Mouse (Mus musculus) midbrain, embryonic 16.5 days (tissue): ENCODE data around the gene Rbfox2. TPM values are rescaled to one million over a fixed set of nuclear protein-coding genes. Genes with fewer than 3 reads are reported as not detected.

Experiments used
- ATAC-seq: fragments of 200-750 bp; cut with Nextera tagmentation; 2 replicates; pipeline ENCODE4 v1.8.0; 2017; ENCODE audit warnings: moderate TSS enrichment
- H3K27ac ChIP-seq: fragments of 300-500 bp; sonication (generic); 2 replicates; pipeline ENCODE4 v1.5.1; 2014; ENCODE audit warnings: mild to moderate bottlenecking, low read length, mixed read lengths
- H3K27me3 ChIP-seq: fragments of 300-500 bp; sonication (generic); 2 replicates; pipeline ENCODE4 v1.6.1; 2014; ENCODE audit warnings: low read depth, low read length, mixed read lengths; ENCODE audit not compliant: control insufficient read depth, insufficient read depth
- H3K36me3 ChIP-seq: fragments of 300-500 bp; sonication (generic); 2 replicates; pipeline ENCODE4 v1.6.1; 2014; ENCODE audit warnings: mild to moderate bottlenecking, low read length, moderate library complexity, mixed read lengths; ENCODE audit not compliant: control insufficient read depth, insufficient read depth
- H3K4me1 ChIP-seq: fragments of 300-500 bp; sonication (generic); 2 replicates; pipeline ENCODE4 v1.6.1; 2014; ENCODE audit warnings: mild to moderate bottlenecking, low read length, mixed read lengths; ENCODE audit not compliant: control insufficient read depth, insufficient read depth
- H3K4me2 ChIP-seq: fragments of 300-500 bp; sonication (generic); 2 replicates; pipeline ENCODE4 v1.6.1; 2014; ENCODE audit warnings: mild to moderate bottlenecking, low read length, mixed read lengths
- H3K4me3 ChIP-seq: fragments of 300-500 bp; sonication (generic); 2 replicates; pipeline ENCODE4 v1.5.1; 2014; ENCODE audit warnings: low read depth, mild to moderate bottlenecking, low read length, moderate library complexity, mixed read lengths
- H3K9ac ChIP-seq: fragments of 300-500 bp; sonication (generic); 2 replicates; pipeline ENCODE4 v1.6.1; 2014; ENCODE audit warnings: low read depth, low read length, mixed read lengths
- H3K9me3 ChIP-seq: fragments of 300-500 bp; sonication (generic); replicated peaks from 2 replicates; pipeline ENCODE4 v1.6.1; 2014; ENCODE audit warnings: mild to moderate bottlenecking, low read length, mixed read lengths; ENCODE audit not compliant: control insufficient read depth, poor library complexity, severe bottlenecking
- WGBS: fragments of 180-500 bp; shearing (Covaris S2); extraction: QIAGEN DNeasy Blood & Tissue Kit; methylation state at CpG from one replicate; pipeline ENCODE4 v1.1.7; 2014; 5-methylcytosine and 5-hydroxymethylcytosine counted together
- polyA plus RNA-seq: library from polyadenylated mRNA; unstranded; fragments of >200 nt; fragmentation: Nextera tagmentation; extraction: Ambion mirVana; gene quantifications from 2 replicates; pipeline ENCODE4 v1.2.1, GENCODE M21; 2015

Rbfox2 gene
- polyA plus RNA-seq, result 165 and 177 TPM in 2 replicates

GRCm38 (mm10) chr15:77306547-77307261, at the start of gene Rbfox2:
Gene Rbfox2, minus strand, starts transcription at chr15:77307004.
- peak; percentile 95 for ATAC-seq
- Histone ChIP-seq H3K4me3 (peak within 1 kb of the TSS; percentile 92), H3K9me3 (no peaks in the 10 kb centered on the region), H3K27ac (peak within 1 kb of the TSS; percentile 99), H3K4me1 (peaks cover 25% of the 10 kb centered on the region), H3K9ac (peak within 1 kb of the TSS; percentile 92), H3K27me3 (no peaks in the 10 kb centered on the region), H3K4me2 (peak within 1 kb of the TSS; percentile 90), H3K36me3 (no peaks in the 10 kb centered on the region)
- WGBS, result under 1% methylated on average over 67 of the region's 90 CpGs

GRCm38 (mm10) chr15:77356248-77356810, 49.5 kb upstream of the Rbfox2 start:
- Histone ChIP-seq H3K9ac (peak overlapping the region; percentile 42; the same call in 1 of the 2 replicates), H3K4me3 (0 out of 2 replicates have a peak overlapping the region, but pooled peaks have one; percentile 5), H3K4me1 (peaks cover 37% of the 10 kb centered on the region), H3K9me3 (no peaks in the 10 kb centered on the region), H3K27me3 (no peaks in the 10 kb centered on the region), H3K27ac (peak overlapping the region; percentile 39; the same call in 1 of the 2 replicates), H3K4me2 (peak overlapping the region; percentile 32), H3K36me3 (no peaks in the 10 kb centered on the region)
- peak; percentile 49; the same call in 1 of the 2 replicates for ATAC-seq
- WGBS, result 6% methylated on average over 11 of the region's 11 CpGs

- no peak overlapping the region for H3K9ac ChIP-seq
These were observed 48.2 kb upstream of the Rbfox2 start for GRCm38 (mm10) chr15:77354848-77355551.

GRCm38 (mm10) chr15:77354496-77354847, 47.7 kb upstream of the Rbfox2 start:
- ATAC-seq, result no peak
- 56% methylated on average over 4 of the region's 4 CpGs for WGBS
- Histone ChIP-seq H3K4me2 (no peak overlapping the region), H3K36me3 (no peaks in the 10 kb centered on the region), H3K9ac (no peak overlapping the region), H3K27ac (no peak overlapping the region), H3K9me3 (no peaks in the 10 kb centered on the region), H3K4me1 (peaks cover 37% of the 10 kb centered on the region), H3K27me3 (no peaks in the 10 kb centered on the region), H3K4me3 (no peak overlapping the region)

More at GRCm38 (mm10) chr15:77354848-77355551, 48.2 kb upstream of the Rbfox2 start:
- Histone ChIP-seq H3K4me2 (no peak overlapping the region), H3K27ac (peak overlapping the region; percentile 48), H3K9me3 (no peaks in the 10 kb centered on the region), H3K36me3 (no peaks in the 10 kb centered on the region), H3K27me3 (no peaks in the 10 kb centered on the region), H3K4me1 (peaks cover 37% of the 10 kb centered on the region), H3K4me3 (no peak overlapping the region)
- WGBS, result 42% methylated on average over 6 of the region's 6 CpGs
- no peak for ATAC-seq

GRCm38 (mm10) chr15:77353764-77354163, 47.0 kb upstream of the Rbfox2 start:
- no peak overlapping the region for H3K4me3 ChIP-seq
- no peaks in the 10 kb centered on the region for H3K36me3 ChIP-seq
- no peaks in the 10 kb centered on the region for H3K9me3 ChIP-seq
- H3K27ac ChIP-seq, result no peak overlapping the region
- H3K9ac ChIP-seq, result no peak overlapping the region
- H3K27me3 ChIP-seq, result no peaks in the 10 kb centered on the region
- H3K4me1 ChIP-seq, result peaks cover 34% of the 10 kb centered on the region
- H3K4me2 ChIP-seq, result no peak overlapping the region
- no peak for ATAC-seq
- 40% methylated on average over 4 of the region's 4 CpGs for WGBS

GRCm38 (mm10) chr15:77352863-77353262, 46.1 kb upstream of the Rbfox2 start:
- Histone ChIP-seq H3K4me2 (no peak overlapping the region), H3K27me3 (no peaks in the 10 kb centered on the region), H3K36me3 (no peaks in the 10 kb centered on the region), H3K27ac (no peak overlapping the region), H3K4me1 (peaks cover 34% of the 10 kb centered on the region), H3K4me3 (no peak overlapping the region), H3K9me3 (no peaks in the 10 kb centered on the region), H3K9ac (no peak overlapping the region)
- WGBS, result 63% methylated on average over 7 of the region's 7 CpGs
- no peak for ATAC-seq

GRCm38 (mm10) chr15:77350117-77350516, 43.3 kb upstream of the Rbfox2 start:
- Histone ChIP-seq H3K4me2 (no peak overlapping the region), H3K27me3 (no peaks in the 10 kb centered on the region), H3K4me1 (peaks cover 17% of the 10 kb centered on the region), H3K27ac (no peak overlapping the region), H3K9ac (no peak overlapping the region), H3K4me3 (no peak overlapping the region), H3K9me3 (no peaks in the 10 kb centered on the region), H3K36me3 (no peaks in the 10 kb centered on the region)
- WGBS, result 93% methylated on average over 7 of the region's 7 CpGs
- no peak for ATAC-seq

GRCm38 (mm10) chr15:77348146-77348545, 41.3 kb upstream of the Rbfox2 start:
- H3K9me3 ChIP-seq, result no peaks in the 10 kb centered on the region
- whole genome bisulfite sequencing, result 75% methylated on average over 7 of the region's 7 CpGs
- no peaks in the 10 kb centered on the region for H3K36me3 ChIP-seq
- peaks cover 7% of the 10 kb centered on the region; the same call in 1 of the 2 replicates for H3K4me1 ChIP-seq
- H3K4me3 ChIP-seq, result no peak overlapping the region
- H3K4me2 ChIP-seq, result no peak overlapping the region
- H3K27ac ChIP-seq, result no peak overlapping the region
- H3K27me3 ChIP-seq, result no peaks in the 10 kb centered on the region
- no peak for ATAC-seq
- H3K9ac ChIP-seq, result no peak overlapping the region
